Mouse (Mus musculus) Muller cell, postnatal 12 days (primary cell): Measurements from ENCODE around the gene Smyd4.
A peak's percentile ranks its signal among the peaks of the same experiment; 100 is the strongest.

Source experiments
- DNase-seq: peaks from one replicate; pipeline ENCODE4 v3.0.0-alpha.2; 2015; ENCODE audit errors: inconsistent ontology term

Gene Smyd4

GRCm38 (mm10) chr11:75420810-75421374, 72.7 kb downstream of the Smyd4 start:
- no peak for DNase-seq

- peak; percentile 84 for DNase-seq
Observed at GRCm38 (mm10) chr11:75421375-75422012, 73.3 kb downstream of the Smyd4 start.

- no peak for DNase-seq
Observed at GRCm38 (mm10) chr11:75422013-75422792, 74.0 kb downstream of the Smyd4 start, which contains the start of gene Serpinf1. Gene Serpinf1 (minus strand): TSS chr11:75422701.

GRCm38 (mm10) chr11:75423091-75423490, 74.9 kb downstream of the Smyd4 start:
- no peak for DNase-seq

GRCm38 (mm10) chr11:75424033-75424432, 75.8 kb downstream of the Smyd4 start:
- DNase-seq: no peak

- DNase-seq: no peak
Observed at GRCm38 (mm10) chr11:75424459-75424858, 76.2 kb downstream of the Smyd4 start.

GRCm38 (mm10) chr11:75429019-75429705, 80.9 kb downstream of the Smyd4 start:
- DNase-seq: no peak

- peak; percentile 90 for DNase-seq
Observed at GRCm38 (mm10) chr11:75431307-75431706, 83.1 kb downstream of the Smyd4 start.

GRCm38 (mm10) chr11:75434138-75434537, 85.9 kb downstream of the Smyd4 start:
- DNase-seq: no peak

GRCm38 (mm10) chr11:75438194-75438593, 90.0 kb downstream of the Smyd4 start:
- no peak for DNase-seq

- no peak for DNase-seq
Observed at GRCm38 (mm10) chr11:75438804-75439203, 90.6 kb downstream of the Smyd4 start.

GRCm38 (mm10) chr11:75439363-75439762, 91.1 kb downstream of the Smyd4 start, which contains the start of gene Serpinf2:
Gene Serpinf2 (minus strand): TSS chr11:75439591.
- DNase-seq: no peak

- DNase-seq: no peak
Observed at GRCm38 (mm10) chr11:75439951-75440350, 91.7 kb downstream of the Smyd4 start.

GRCm38 (mm10) chr11:75441034-75441433, 92.8 kb downstream of the Smyd4 start:
- no peak for DNase-seq

GRCm38 (mm10) chr11:75441601-75442000, 93.4 kb downstream of the Smyd4 start:
- peak; percentile 88 for DNase-seq

GRCm38 (mm10) chr11:75443711-75444110, 95.5 kb downstream of the Smyd4 start:
- DNase-seq: no peak

- DNase-seq: no peak
Observed at GRCm38 (mm10) chr11:75448575-75448974, 100.3 kb downstream of the Smyd4 start.

GRCm38 (mm10) chr11:75449695-75450094, 101.5 kb downstream of the Smyd4 start:
- no peak for DNase-seq

GRCm38 (mm10) chr11:75450304-75450908, 102.2 kb downstream of the Smyd4 start:
- no peak for DNase-seq

GRCm38 (mm10) chr11:75450936-75451335, 102.7 kb downstream of the Smyd4 start:
- DNase-seq: no peak

- DNase-seq: no peak
Observed at GRCm38 (mm10) chr11:75452081-75452480, 103.8 kb downstream of the Smyd4 start.
